Mouse (Mus musculus): Measurements from ENCODE around the gene Specc1l.

GRCm38 (mm10) chr10:75303324-75304048 is 91.6 kb downstream of the Specc1l start:
- TF ChIP-seq CTCF (IDR thresholded peaks at IDR 0.05) (no peak), EP300 (IDR thresholded peaks at IDR 0.05) (no peak)

Measured in lung, postnatal 0 days (tissue).